Mouse (Mus musculus) liver, embryonic 14.5 days (tissue): Measurements from ENCODE around the gene Tagln2. TPM values are rescaled to one million over a fixed set of nuclear protein-coding genes. Genes with fewer than 3 reads are reported as not detected.

ENCODE experiments used
- ATAC-seq: fragments of 200-750 bp; cut with Nextera tagmentation; 2 replicates; pipeline ENCODE4 v1.8.0; 2017; ENCODE audit warnings: moderate number of reproducible peaks, mild to moderate bottlenecking, moderate library complexity; ENCODE audit not compliant: insufficient read depth
- DNase-seq, 3 experiments: peaks; one replicate each; pipeline ENCODE4 v3.0.0-alpha.2; 2012 to 2013; ENCODE audit warnings: low read depth in 3 of 3, low spot score in 3 of 3
- H3K27ac ChIP-seq: fragments of 300-500 bp; sonication (generic); 2 replicates; pipeline ENCODE4 v1.5.1; 2014; ENCODE audit warnings: moderate library complexity, mild to moderate bottlenecking, control low read depth, inconsistent platforms
- H3K27me3 ChIP-seq: fragments of 300-500 bp; sonication (generic); 2 replicates; pipeline ENCODE4 v1.6.1; 2014; ENCODE audit warnings: mild to moderate bottlenecking, low read length, moderate library complexity; ENCODE audit not compliant: control insufficient read depth, insufficient read depth
- H3K36me3 ChIP-seq: fragments of 300-500 bp; sonication (generic); replicated peaks from 2 replicates; pipeline ENCODE4 v1.6.1; 2014; ENCODE audit warnings: low read depth; ENCODE audit not compliant: control insufficient read depth, insufficient read depth
- H3K4me1 ChIP-seq, 2 experiments: fragments of 200-500 bp in 1 of 2; fragments of 300-500 bp in 1 of 2; sonication (generic) in 1 of 2; replicated peaks; 2 replicates each; pipeline ENCODE4 v1.6.1; 2012 to 2014; ENCODE audit warnings: antibody characterized with exemption in 1 of 2, inconsistent platforms in 1 of 2, low read length in 1 of 2; ENCODE audit not compliant: control insufficient read depth in 2 of 2, insufficient read depth in 2 of 2
- H3K4me2 ChIP-seq: fragments of 300-500 bp; sonication (generic); 2 replicates; pipeline ENCODE4 v1.6.1; 2014; ENCODE audit warnings: low read depth, mild to moderate bottlenecking, control low read depth, moderate library complexity
- H3K4me3 ChIP-seq, 2 experiments: fragments of 200-500 bp in 1 of 2; fragments of 300-500 bp in 1 of 2; sonication (generic) in 1 of 2; 2 replicates each; pipeline ENCODE4 v1.5.1; 2012 to 2014; ENCODE audit warnings: low read depth in 2 of 2, low read length in 2 of 2, mild to moderate bottlenecking in 2 of 2, control low read depth in 1 of 2, inconsistent platforms in 1 of 2, moderate library complexity in 1 of 2; ENCODE audit not compliant: insufficient read depth in 1 of 2
- H3K9ac ChIP-seq: fragments of 300-500 bp; sonication (generic); replicated peaks from 2 replicates; pipeline ENCODE4 v1.6.1; 2014; ENCODE audit warnings: mild to moderate bottlenecking, control low read depth, moderate library complexity
- H3K9me3 ChIP-seq: fragments of 300-500 bp; sonication (generic); 2 replicates; pipeline ENCODE4 v1.6.1; 2016; ENCODE audit warnings: low read length, mixed read lengths; ENCODE audit not compliant: control insufficient read depth
- CTCF ChIP-seq: IDR thresholded peaks from 2 replicates; pipeline ENCODE4 v1.5.1; 2016; ENCODE audit warnings: antibody characterized with exemption, low read depth, control low read depth
- EP300 ChIP-seq: IDR thresholded peaks from 2 replicates; pipeline ENCODE4 v1.6.1; 2016; ENCODE audit warnings: antibody characterized with exemption, low read depth
- WGBS: fragments of 180-500 bp; shearing (Covaris S2); extraction: QIAGEN DNeasy Blood & Tissue Kit; methylation state at CpG from one replicate; pipeline ENCODE4 v1.1.7; 2014; ENCODE audit not compliant: insufficient replicate concordance; 5-methylcytosine and 5-hydroxymethylcytosine counted together
- polyA plus RNA-seq, 2 experiments: library from polyadenylated mRNA; depleted of rRNA in 1 of 2; stranded (reverse) in 1 of 2; unstranded in 1 of 2; fragments of >200 nt; fragmentation: Nextera tagmentation in 1 of 2; extraction: Ambion mirVana in 1 of 2; gene quantifications; 2 replicates each; pipeline versions ENCODE4 v1.2.1 to v1.2.3; 2012 to 2014

The Tagln2 gene
- polyA plus RNA-seq, 2 experiments = 75.1 to 94.4 TPM

DNA sequence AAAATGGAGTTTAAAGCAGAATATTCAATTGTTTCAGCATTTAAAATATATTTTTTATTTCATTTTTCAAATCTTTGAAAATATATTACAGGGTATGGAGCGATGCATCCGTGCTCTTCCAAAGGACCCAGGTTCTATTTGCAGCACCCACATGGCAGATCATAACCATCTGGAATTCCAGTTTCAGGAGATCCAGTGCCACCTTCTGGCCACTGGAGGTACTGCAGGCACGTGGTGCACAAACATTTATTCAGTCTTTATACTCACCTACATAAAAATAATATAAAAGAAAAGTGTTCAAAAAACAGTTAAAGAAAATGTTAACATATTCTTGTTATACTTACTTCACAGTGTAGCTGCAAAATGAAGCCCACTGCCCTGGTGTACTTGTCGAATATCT, 18.2 kb downstream of the Tagln2 start:
- peaks cover 0 to 29% of the 10 kb centered on the region in 2 experiments; a peak in 2 of 4 replicates for H3K4me1 ChIP-seq
- ATAC-seq = no peak
- H3K36me3 ChIP-seq = no peaks in the 10 kb centered on the region
- no peaks in the 10 kb centered on the region for H3K9me3 ChIP-seq
- H3K9ac ChIP-seq = no peak overlapping the region
- no peaks in the 10 kb centered on the region for H3K27me3 ChIP-seq
- TF ChIP-seq EP300 (no peak), CTCF (peak; percentile 77)
- H3K4me2 ChIP-seq = no peak overlapping the region
- H3K4me3 ChIP-seq = no peak overlapping the region
- DNase-seq = no peak
- 60% methylated on average over 4 of the region's 4 CpGs for WGBS
- no peak overlapping the region for H3K27ac ChIP-seq

DNA sequence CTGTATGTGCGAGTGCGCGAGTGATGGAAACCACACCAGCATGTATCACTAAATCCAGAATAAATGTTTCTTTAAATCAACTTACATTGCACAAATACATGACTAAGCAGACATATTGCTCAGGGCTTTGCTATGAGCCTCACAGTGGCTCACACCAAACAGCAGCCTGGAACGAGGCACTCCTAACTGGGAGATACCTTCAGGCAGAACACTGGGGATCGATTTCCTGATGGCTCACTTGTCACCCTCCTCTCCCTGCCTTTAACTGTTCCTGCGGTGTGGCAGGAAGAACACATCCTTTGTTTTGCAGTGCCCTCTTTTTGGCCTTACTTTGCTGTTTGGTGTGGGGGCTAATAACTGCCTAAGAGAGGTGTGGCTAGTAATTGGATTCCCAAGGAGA, 19.8 kb downstream of the Tagln2 start:
- ATAC-seq = no peak
- no peak overlapping the region for H3K27ac ChIP-seq

DNA sequence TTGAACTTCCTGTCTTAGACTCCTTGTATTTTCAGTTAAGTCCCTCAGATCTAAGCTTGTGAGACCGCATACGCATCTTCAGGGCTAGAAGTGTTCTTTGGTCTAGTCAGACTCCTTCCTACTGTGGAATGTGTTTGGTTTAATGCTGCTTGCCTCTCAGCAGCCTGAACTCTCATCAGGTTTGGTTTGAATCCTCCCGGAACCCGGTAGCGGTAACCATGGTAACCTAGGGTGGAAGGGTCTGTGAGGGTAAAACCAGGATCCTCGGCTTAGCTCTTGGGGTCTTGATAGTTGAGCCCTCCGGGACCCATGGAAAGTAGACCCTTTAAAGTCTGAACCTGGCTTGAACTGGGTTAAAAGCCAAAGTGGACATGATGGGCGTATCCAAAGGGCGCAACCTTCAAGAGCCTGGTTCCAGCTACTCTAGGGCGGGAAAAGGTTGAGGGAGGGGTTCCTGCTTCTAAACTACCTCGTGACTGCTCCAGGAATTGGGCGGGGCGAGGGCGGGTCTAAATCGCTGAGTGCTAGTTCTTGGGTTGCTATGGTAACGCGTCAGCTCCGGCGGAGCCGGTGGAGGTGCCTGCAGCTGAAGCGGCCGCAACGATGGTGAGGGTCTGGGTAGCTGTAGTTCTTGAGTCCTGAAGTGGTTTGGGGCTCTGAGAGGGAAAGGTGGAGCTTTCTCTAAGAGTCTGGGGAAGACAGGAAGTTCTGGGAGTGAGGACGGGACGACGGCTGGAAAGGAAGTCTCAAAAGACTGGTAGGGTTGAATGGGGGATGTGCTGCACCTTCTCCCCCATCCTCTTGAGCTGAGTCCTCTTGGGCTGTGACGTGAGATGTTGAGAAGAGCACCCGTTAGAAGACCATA, 21.0 kb downstream of the Tagln2 start, which contains the start of gene Cfap45:
Gene Cfap45, plus strand, starts transcription at position 226 of the 865 bp plus-strand sequence.
- 5% methylated on average over 28 of the region's 28 CpGs for WGBS
- H3K9ac ChIP-seq = no peak within 1 kb of the TSS
- TF ChIP-seq EP300 (no peak), CTCF (no peak)
- H3K4me1 ChIP-seq = peaks cover 0 to 4% of the 10 kb centered on the region in 2 experiments; a peak in 1 of 4 replicates
- H3K36me3 ChIP-seq = no peaks in the 10 kb centered on the region
- ATAC-seq = peak; percentile 56
- no peaks in the 10 kb centered on the region for H3K27me3 ChIP-seq
- no peaks in the 10 kb centered on the region for H3K9me3 ChIP-seq
- DNase-seq = peak in 2 of 3 experiments; percentile 38 to 66
- peak within 1 kb of the TSS; percentile 16 to 34; a peak in 3 of 4 replicates for H3K4me3 ChIP-seq
- H3K4me2 ChIP-seq = peak within 1 kb of the TSS; percentile 42
- H3K27ac ChIP-seq = no peak within 1 kb of the TSS

More for the DNA sequence above, 19.8 kb downstream of the Tagln2 start:
- H3K4me1 ChIP-seq = peaks cover 0 to 14% of the 10 kb centered on the region in 2 experiments; a peak in 2 of 4 replicates
- no peaks in the 10 kb centered on the region for H3K36me3 ChIP-seq
- H3K9ac ChIP-seq = no peak overlapping the region
- DNase-seq = no peak
- no peaks in the 10 kb centered on the region for H3K9me3 ChIP-seq
- no peak overlapping the region for H3K4me3 ChIP-seq
- 54% methylated on average over 6 of the region's 6 CpGs for WGBS
- H3K27me3 ChIP-seq = no peaks in the 10 kb centered on the region
- no peak for TF ChIP-seq CTCF
- TF ChIP-seq EP300 = no peak
- H3K4me2 ChIP-seq = no peak overlapping the region

DNA sequence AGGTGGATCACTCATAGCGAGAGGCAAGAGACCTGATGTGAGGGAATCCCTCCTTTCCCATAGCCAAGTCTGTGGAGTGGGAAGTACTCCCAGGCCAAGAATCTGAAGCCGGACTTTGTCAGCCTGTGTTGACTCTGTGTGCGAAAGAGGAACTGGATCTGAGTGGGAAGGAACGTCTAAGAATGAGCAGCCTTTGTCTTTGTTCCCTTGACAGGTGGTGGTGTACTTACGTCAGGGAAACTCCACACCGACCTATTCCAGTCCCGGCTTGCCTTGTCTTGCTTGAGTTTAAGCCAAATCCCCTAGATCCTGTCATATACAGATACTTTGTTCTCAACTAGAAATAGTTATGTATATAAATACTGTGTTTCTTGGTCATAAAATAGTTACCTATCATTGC, 22.7 kb downstream of the Tagln2 start:
- DNase-seq = no peak
- peaks cover 7% of the 10 kb centered on the region; the same call in 1 of the 2 replicates for H3K27me3 ChIP-seq
- no peak overlapping the region for H3K4me2 ChIP-seq
- H3K4me3 ChIP-seq = no peak overlapping the region
- H3K27ac ChIP-seq = no peak overlapping the region
- no peaks in the 10 kb centered on the region for H3K9me3 ChIP-seq
- H3K9ac ChIP-seq = no peak overlapping the region
- H3K4me1 ChIP-seq = peaks cover 0 to 12% of the 10 kb centered on the region in 2 experiments; a peak in 2 of 4 replicates
- ATAC-seq = no peak
- WGBS = 24% methylated on average over 7 of the region's 7 CpGs
- TF ChIP-seq CTCF (no peak), EP300 (no peak)
- H3K36me3 ChIP-seq = no peaks in the 10 kb centered on the region

DNA sequence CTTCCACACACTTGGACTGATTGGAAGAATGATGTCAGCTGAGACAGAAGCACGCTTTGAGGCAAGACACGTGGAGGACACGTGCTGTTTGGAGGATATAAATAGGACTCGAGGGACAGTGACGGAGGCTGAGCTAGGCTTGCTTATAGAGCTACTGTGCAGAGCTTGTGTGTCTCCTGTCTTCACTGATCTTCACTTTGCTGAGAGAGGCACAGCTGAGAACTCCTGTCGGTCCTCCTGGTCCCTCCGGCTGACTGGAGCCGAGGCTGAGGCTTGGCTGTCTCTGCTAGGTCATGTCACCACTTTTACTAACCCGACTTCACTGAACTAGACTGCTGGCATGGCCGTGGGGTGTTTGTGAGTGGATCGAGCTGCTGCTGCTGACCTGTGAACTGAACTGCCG, 23.9 kb downstream of the Tagln2 start:
- TF ChIP-seq EP300 (no peak), CTCF (no peak)
- no peak for ATAC-seq
- peaks cover 0 to 12% of the 10 kb centered on the region in 2 experiments; a peak in 2 of 4 replicates for H3K4me1 ChIP-seq
- H3K27ac ChIP-seq = no peak overlapping the region
- no peak for DNase-seq
- H3K4me3 ChIP-seq = no peak overlapping the region
- H3K36me3 ChIP-seq = no peaks in the 10 kb centered on the region
- H3K27me3 ChIP-seq = peaks cover 8% of the 10 kb centered on the region; the same call in 1 of the 2 replicates
- H3K9me3 ChIP-seq = no peaks in the 10 kb centered on the region
- H3K9ac ChIP-seq = no peak overlapping the region
- 61% methylated on average over 12 of the region's 12 CpGs for WGBS
- no peak overlapping the region for H3K4me2 ChIP-seq
